Mouse (Mus musculus): ENCODE results near the gene Iqgap1. TPM values are rescaled to one million over a fixed set of nuclear protein-coding genes. Genes with fewer than 3 reads are reported as not detected.

The Iqgap1 gene
- total RNA-seq, 2 experiments from 2014 or later, result 14.8 to 16.0 TPM

DNA sequence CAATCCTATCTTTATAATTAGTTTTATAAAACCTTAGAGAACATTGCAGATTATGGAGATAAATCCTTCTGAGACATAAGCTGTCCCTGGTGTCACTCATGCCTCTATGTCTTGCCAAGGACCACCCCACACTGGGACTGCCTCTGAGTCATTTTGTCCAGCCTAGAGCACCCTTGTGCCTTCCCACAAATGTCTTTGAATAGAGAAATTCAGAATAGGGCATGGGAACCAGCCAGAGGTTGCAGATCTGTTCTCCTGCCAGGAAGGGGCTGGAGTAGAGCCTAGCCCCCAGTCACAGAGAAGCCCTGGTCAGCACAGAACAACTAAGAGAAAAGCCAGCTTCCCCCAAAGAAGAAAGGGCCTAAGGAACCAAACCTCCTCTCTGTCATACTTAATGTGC is 29.5 kb upstream of the Iqgap1 start:
- Histone ChIP-seq H3K27ac (no peak overlapping the region), H3K4me3 (no peak overlapping the region)
- no peak for TF ChIP-seq CTCF (IDR thresholded peaks at IDR 0.05)
- intact Hi-C loops (cut with DNase I), result no loop called here
- DNase-seq, result no peak

DNA sequence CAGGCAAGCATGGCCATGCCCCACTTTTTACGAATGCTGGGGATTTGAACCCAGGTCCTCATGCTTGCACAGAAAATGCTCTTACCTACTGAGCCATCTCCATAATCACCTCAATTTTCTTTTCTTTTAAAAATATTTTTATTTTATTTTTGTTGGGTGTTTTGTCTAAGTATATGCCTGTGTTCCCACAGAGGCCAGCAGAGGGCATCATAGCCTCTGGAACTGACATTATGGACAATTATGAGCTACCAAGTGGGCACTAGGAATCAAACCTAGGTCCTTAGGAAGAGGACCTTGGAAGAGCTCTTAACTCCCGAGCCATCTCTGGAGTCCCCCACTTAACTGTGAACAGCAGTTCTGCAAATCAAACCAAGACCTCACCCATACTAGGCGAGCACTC is 27.4 kb upstream of the Iqgap1 start:
- Histone ChIP-seq H3K4me3 (no peak overlapping the region), H3K27ac (no peak overlapping the region)
- DNase-seq, result no peak
- intact Hi-C loops (cut with DNase I), result no loop called here
- peak; percentile 33; the same call in 1 of the 2 replicates for TF ChIP-seq CTCF (IDR thresholded peaks at IDR 0.05)

- Histone ChIP-seq H3K27ac (no peak overlapping the region), H3K4me3 (no peak overlapping the region)
- no peak for TF ChIP-seq CTCF (IDR thresholded peaks at IDR 0.05)
- intact Hi-C loops (cut with DNase I), result no loop called here
- no peak for DNase-seq
These were observed 24.7 kb upstream of the Iqgap1 start for GRCm38 (mm10) chr7:80850520-80850919.

DNA sequence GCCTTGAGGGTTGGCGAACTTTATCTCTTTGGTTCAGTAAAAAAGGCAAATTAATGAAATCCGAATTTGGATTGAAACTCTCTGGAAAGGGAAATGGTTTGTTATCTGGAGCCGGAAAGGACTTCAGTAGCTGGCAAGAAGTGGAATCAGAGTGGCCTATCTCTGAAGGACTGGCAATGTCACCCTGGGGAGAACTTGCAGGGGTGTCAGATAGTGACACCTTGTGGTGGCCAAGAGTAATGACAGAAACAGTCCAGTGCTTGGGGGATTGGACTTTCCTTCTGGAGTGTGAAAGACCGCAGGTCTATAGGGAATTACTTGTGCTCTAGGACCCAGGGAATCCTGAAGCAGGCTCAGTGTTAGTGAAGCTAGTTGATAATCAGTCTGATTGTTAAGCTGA is 23.9 kb upstream of the Iqgap1 start:
- peak; percentile 96 for TF ChIP-seq CTCF (IDR thresholded peaks at IDR 0.05)
- peak; percentile 45 for DNase-seq
- Histone ChIP-seq H3K27ac (peak overlapping the region; percentile 60), H3K4me3 (peak overlapping the region; percentile 17; the same call in 1 of the 2 replicates)
- intact Hi-C loops (cut with DNase I), result loop anchor here (1.0 to 5.0 kb wide), 2 partner anchors 47 to 120 kb away; no protein-coding TSS in a partner anchor

DNA sequence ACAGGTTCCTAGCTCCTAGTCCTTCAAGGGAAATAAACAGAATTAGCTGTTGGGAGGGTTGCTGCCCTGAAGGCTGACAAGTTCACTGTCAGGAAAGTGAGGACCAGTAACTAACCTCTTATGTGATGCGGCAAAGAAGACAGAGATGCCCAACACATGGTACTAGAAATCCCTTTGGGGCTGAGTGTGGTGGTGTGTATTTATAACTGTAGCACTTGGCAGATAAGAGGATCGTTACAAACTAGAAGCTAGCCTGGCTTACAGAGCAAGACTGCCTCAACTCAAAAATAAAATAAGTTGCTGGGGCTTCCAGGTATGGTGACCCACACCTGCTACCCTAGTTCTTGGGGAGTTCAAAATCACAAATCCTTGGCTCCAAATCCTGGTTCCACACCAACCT is 23.5 kb upstream of the Iqgap1 start:
- intact Hi-C loops (cut with DNase I), result loop anchor here (1.0 to 5.0 kb wide), 2 partner anchors 47 to 120 kb away; no protein-coding TSS in a partner anchor
- no peak for DNase-seq
- peak overlapping the region; percentile 60 for H3K27ac ChIP-seq
- no peak for TF ChIP-seq CTCF (IDR thresholded peaks at IDR 0.05)
- peak overlapping the region; percentile 17; the same call in 1 of the 2 replicates for H3K4me3 ChIP-seq

GRCm38 (mm10) chr7:80846709-80847108 is 20.9 kb upstream of the Iqgap1 start:
- intact Hi-C loops (cut with DNase I), result loop anchor here (5.0 kb wide), 1 partner anchor 44 kb away; no protein-coding TSS in a partner anchor
- Histone ChIP-seq H3K4me3 (no peak overlapping the region), H3K27ac (no peak overlapping the region)
- TF ChIP-seq CTCF (IDR thresholded peaks at IDR 0.05), result no peak
- no peak for DNase-seq

DNA sequence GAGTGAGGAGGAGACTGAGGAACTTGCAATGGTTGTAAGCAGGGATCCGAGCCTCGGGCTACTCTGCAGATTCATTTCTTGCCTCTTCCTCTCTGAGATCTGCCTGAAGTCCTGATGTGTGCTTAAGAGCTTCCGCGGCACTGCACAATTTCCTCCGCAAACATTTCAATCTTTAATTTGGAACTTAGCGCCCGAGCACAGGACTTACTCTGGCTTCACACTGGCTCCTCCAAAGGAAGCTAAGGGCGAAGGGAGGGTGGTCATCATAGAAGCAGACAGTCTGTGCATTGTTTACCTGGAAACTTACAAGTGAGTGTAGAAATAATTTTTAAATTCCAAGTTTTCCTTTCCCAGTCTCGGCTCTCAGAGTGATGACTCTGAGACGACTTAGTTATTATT is 20.5 kb upstream of the Iqgap1 start:
- DNase-seq, result no peak
- peak overlapping the region; percentile 37; the same call in 1 of the 2 replicates for H3K4me3 ChIP-seq
- intact Hi-C loops (cut with DNase I), result loop anchor here (5.0 kb wide), 1 partner anchor 44 kb away; no protein-coding TSS in a partner anchor
- peak overlapping the region; percentile 20; the same call in 1 of the 2 replicates for H3K27ac ChIP-seq
- no peak for TF ChIP-seq CTCF (IDR thresholded peaks at IDR 0.05)

DNA sequence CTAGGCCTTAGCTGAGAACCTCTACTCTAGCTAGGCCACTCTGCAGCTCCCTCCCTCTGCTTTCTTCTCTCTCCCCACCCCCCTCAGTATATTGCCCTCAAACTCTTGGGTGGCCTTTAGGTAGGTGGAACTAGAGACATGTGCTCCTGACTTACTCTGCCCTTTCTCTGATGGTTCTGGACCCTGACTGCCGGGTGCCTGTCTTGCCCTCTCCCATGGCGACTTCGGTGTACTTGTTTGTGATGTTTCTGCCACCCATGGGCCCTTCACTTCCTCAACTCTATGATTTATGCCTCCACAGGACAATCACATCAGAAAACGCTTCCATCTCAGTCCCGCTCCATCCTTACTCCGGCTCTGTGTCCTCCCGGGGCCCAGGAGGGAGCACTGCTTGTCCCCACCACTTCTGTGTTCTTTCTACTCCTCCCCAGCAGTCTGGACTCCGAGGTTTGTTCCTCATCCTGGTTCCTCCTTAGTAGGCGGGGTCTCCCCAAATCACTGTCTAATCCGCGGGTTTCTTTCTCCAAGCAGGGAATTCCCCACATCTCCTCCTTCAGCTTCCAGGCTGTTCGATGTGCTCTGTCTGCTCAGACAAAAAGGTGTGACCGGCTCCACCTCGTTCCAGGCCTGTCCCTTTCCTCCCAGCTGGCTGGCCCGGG is 20.0 kb upstream of the Iqgap1 start:
- intact Hi-C loops (cut with DNase I), result loop anchor here (5.0 kb wide), 1 partner anchor 43 kb away; no protein-coding TSS in a partner anchor
- Histone ChIP-seq H3K27ac (peak overlapping the region; percentile 20; the same call in 1 of the 2 replicates), H3K4me3 (peak overlapping the region; percentile 37; the same call in 1 of the 2 replicates)
- peak; percentile 37 for DNase-seq
- TF ChIP-seq CTCF (IDR thresholded peaks at IDR 0.05), result no peak

GRCm38 (mm10) chr7:80844691-80845090 is 18.9 kb upstream of the Iqgap1 start:
- intact Hi-C loops (cut with DNase I), result loop anchor here (5.0 kb wide), 1 partner anchor 42 kb away; no protein-coding TSS in a partner anchor
- no peak for DNase-seq
- no peak overlapping the region for H3K27ac ChIP-seq
- H3K4me3 ChIP-seq, result no peak overlapping the region
- no peak for TF ChIP-seq CTCF (IDR thresholded peaks at IDR 0.05)

GRCm38 (mm10) chr7:80843910-80844640 is 18.3 kb upstream of the Iqgap1 start:
- intact Hi-C loops (cut with DNase I), result no loop called here
- DNase-seq, result no peak
- H3K4me3 ChIP-seq, result no peak overlapping the region
- H3K27ac ChIP-seq, result no peak overlapping the region
- no peak for TF ChIP-seq CTCF (IDR thresholded peaks at IDR 0.05)

DNA sequence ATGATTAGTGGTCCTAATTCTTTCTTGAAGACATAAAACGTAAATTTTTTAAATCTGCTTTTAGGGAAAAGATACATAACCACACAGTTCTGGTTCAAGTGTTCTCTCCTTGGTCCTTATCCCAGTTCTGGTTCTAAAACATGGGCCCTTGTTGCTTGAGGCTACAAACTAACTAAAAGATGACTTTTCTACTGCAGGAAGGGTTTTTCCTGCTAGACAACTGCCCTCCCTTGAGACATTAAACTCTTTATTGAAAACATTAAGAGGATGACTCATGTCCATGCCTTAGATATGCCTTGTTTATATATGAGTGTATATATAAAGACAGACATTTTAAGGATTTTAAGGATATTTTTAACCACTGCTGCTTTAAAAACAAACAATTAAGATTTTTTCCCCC is 17.4 kb upstream of the Iqgap1 start:
- no peak overlapping the region for H3K4me3 ChIP-seq
- no peak for TF ChIP-seq CTCF (IDR thresholded peaks at IDR 0.05)
- intact Hi-C loops (cut with DNase I), result no loop called here
- DNase-seq, result no peak
- no peak overlapping the region for H3K27ac ChIP-seq

- H3K27ac ChIP-seq, result no peak overlapping the region
- intact Hi-C loops (cut with DNase I), result no loop called here
- H3K4me3 ChIP-seq, result no peak overlapping the region
- no peak for TF ChIP-seq CTCF (IDR thresholded peaks at IDR 0.05)
- DNase-seq, result no peak
These were observed 16.4 kb upstream of the Iqgap1 start for GRCm38 (mm10) chr7:80842132-80842531.

- DNase-seq, result no peak
- no peak overlapping the region for H3K4me3 ChIP-seq
- no peak overlapping the region for H3K27ac ChIP-seq
- intact Hi-C loops (cut with DNase I), result no loop called here
- no peak for TF ChIP-seq CTCF (IDR thresholded peaks at IDR 0.05)
These were observed 15.2 kb upstream of the Iqgap1 start for GRCm38 (mm10) chr7:80840937-80841336.

All from gastrocnemius, adult 2 months (tissue).